Mouse (Mus musculus): ENCODE measurements at regions not wholly inside any gene's neighbourhood (a gene's known extent, or its start where the extent isn't known, plus 50 kb on each side); places are given as distances from the start of the nearest gene placed in this dataset.

- DNase-seq (ENCODE audit: low spot score in 2 of 2): no peak
Observed at GRCm38 (mm10) chr3:104343096-104343495, 122.9 kb upstream of the Magi3 start.

- no peak for DNase-seq (ENCODE audit: low spot score in 2 of 2)
Observed at GRCm38 (mm10) chr3:104342220-104342619, 122.0 kb upstream of the Magi3 start.

- no peak for DNase-seq (ENCODE audit: low spot score in 2 of 2)
Observed at GRCm38 (mm10) chr3:104340331-104340730, 120.2 kb upstream of the Magi3 start.

- no peak for DNase-seq (ENCODE audit: low spot score in 2 of 2)
Observed at GRCm38 (mm10) chr3:104336867-104337266, 116.7 kb upstream of the Magi3 start.

GRCm38 (mm10) chr3:104336308-104336707 is 116.1 kb upstream of the Magi3 start:
- no peak for DNase-seq (ENCODE audit: low spot score in 2 of 2)

GRCm38 (mm10) chr3:104334760-104335159 is 114.6 kb upstream of the Magi3 start:
- DNase-seq (ENCODE audit: low spot score in 2 of 2): no peak

GRCm38 (mm10) chr3:104333345-104333744 is 113.2 kb upstream of the Magi3 start:
- no peak for DNase-seq (ENCODE audit: low spot score in 2 of 2)

GRCm38 (mm10) chr3:104330646-104331045 is 110.5 kb upstream of the Magi3 start:
- DNase-seq (ENCODE audit: low spot score in 2 of 2): peak in 1 of 2 experiments; percentile 6

- DNase-seq (ENCODE audit: low spot score in 2 of 2): no peak
Observed at GRCm38 (mm10) chr3:104327829-104328228, 107.7 kb upstream of the Magi3 start.

- DNase-seq (ENCODE audit: low spot score in 2 of 2): no peak
Observed at GRCm38 (mm10) chr3:104327034-104327729, 107.0 kb upstream of the Magi3 start.

GRCm38 (mm10) chr3:104322591-104322990 is 102.4 kb upstream of the Magi3 start:
- DNase-seq (ENCODE audit: low spot score in 2 of 2): no peak

GRCm38 (mm10) chr3:104320404-104320803 is 100.2 kb upstream of the Magi3 start:
- DNase-seq (ENCODE audit: low spot score in 2 of 2): no peak

GRCm38 (mm10) chr3:104319377-104319776 is 99.2 kb upstream of the Magi3 start:
- no peak for DNase-seq (ENCODE audit: low spot score in 2 of 2)

- DNase-seq (ENCODE audit: low spot score in 2 of 2): no peak
Observed at GRCm38 (mm10) chr3:104318911-104319310, 98.7 kb upstream of the Magi3 start.

GRCm38 (mm10) chr3:104317528-104317927 is 97.4 kb upstream of the Magi3 start:
- DNase-seq (ENCODE audit: low spot score in 2 of 2): no peak

- no peak for DNase-seq (ENCODE audit: low spot score in 2 of 2)
Observed at GRCm38 (mm10) chr3:104313063-104313462, 92.9 kb upstream of the Magi3 start.

- no peak for DNase-seq (ENCODE audit: low spot score in 2 of 2)
Observed at GRCm38 (mm10) chr3:104306961-104307360, 86.8 kb upstream of the Magi3 start.

- DNase-seq (ENCODE audit: low spot score in 2 of 2): no peak
Observed at GRCm38 (mm10) chr3:104305904-104306563, 85.9 kb upstream of the Magi3 start.

GRCm38 (mm10) chr3:104303577-104303976 is 83.4 kb upstream of the Magi3 start:
- DNase-seq (ENCODE audit: low spot score in 2 of 2): no peak

- DNase-seq (ENCODE audit: low spot score in 2 of 2): no peak
Observed at GRCm38 (mm10) chr3:104300201-104300600, 80.0 kb upstream of the Magi3 start.

GRCm38 (mm10) chr3:104298878-104299277 is 78.7 kb upstream of the Magi3 start:
- DNase-seq (ENCODE audit: low spot score in 2 of 2): no peak

- DNase-seq (ENCODE audit: low spot score in 2 of 2): no peak
Observed at GRCm38 (mm10) chr3:104298409-104298808, 78.2 kb upstream of the Magi3 start.

- DNase-seq (ENCODE audit: low spot score in 2 of 2): no peak
Observed at GRCm38 (mm10) chr3:104297112-104297511, 76.9 kb upstream of the Magi3 start.

All from adrenal gland, adult 18-20 months (tissue).